Mouse (Mus musculus) right cerebral cortex, adult 2 months (tissue): ENCODE results near the gene Kctd15.
A peak's percentile ranks its signal among the peaks of the same experiment; 100 is the strongest.

ENCODE experiments used
- DNase-seq, 2 experiments: peaks; one replicate each; pipeline ENCODE4 v3.0.0; 2021 to 2022; ENCODE audit warnings: low spot score in 2 of 2

Kctd15 gene

DNA sequence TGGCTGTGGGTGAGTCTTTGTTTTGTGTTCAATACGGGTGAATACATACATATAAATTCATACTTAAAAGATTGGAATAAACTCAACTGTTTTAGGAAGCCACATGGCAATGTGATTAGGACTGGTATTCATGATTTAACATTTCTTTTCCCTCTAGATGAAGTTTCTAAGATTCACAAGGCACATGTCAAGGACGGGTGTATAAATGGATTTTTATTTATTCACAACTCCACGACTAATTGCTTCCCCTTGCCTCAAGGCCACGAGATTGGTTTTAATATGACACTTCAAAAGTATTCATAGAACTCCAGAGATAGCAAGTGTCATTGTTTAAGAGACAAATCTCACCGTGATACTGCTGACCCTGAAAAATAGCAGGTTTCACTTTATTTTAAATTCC lies at the start of gene Kctd15:
TSS of gene Kctd15 (minus strand) at position 101 of the 400 bp plus-strand sequence.
- no peak for DNase-seq

- DNase-seq, result no peak
Measured at GRCm38 (mm10) chr7:34704401-34704800, 47.9 kb upstream of the Kctd15 start.

GRCm38 (mm10) chr7:34703437-34703836 lies 46.9 kb upstream of the Kctd15 start:
- no peak for DNase-seq

GRCm38 (mm10) chr7:34702718-34703351 lies 46.3 kb upstream of the Kctd15 start:
- peak in 1 of 2 experiments; percentile 33 for DNase-seq

DNA sequence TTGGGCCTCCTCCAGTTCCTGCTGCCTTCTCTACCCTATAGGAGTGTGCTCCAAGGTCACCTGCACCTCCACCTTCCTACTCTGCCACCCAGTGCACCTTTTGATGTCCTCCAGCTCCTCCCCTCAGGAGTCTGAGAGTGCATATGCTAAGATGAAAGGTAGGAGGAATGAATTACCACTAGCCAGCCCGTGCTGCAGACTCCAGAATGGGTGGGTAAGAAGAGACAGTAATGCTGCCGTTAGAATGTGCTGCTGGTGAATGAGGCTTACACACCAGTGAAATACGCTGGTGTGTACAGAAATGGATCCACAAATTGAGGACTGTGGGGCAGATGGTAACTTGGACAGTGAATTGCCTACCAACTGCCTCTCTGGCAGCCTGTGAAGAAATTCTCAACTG lies 43.4 kb upstream of the Kctd15 start:
- DNase-seq, result no peak

DNA sequence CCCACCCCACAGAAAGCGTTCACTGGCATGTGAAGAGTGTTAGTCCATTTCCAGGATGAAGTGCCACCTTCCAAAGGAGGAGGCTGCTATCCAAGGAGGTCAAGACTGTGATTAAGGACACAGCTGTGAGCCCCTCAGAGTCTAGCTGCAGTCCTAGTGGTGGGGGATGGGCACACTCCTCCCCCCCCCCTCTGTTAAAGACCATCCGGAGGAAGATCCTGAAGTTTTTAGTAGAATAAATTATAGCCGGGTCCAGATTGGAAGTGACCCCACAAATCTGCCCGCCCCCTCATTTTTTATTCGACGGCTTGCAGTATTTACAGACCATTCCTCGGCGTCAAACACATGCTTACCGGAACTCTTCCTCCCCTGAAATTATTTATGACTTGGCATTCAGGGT lies 41.7 kb upstream of the Kctd15 start:
- DNase-seq, result no peak

DNA sequence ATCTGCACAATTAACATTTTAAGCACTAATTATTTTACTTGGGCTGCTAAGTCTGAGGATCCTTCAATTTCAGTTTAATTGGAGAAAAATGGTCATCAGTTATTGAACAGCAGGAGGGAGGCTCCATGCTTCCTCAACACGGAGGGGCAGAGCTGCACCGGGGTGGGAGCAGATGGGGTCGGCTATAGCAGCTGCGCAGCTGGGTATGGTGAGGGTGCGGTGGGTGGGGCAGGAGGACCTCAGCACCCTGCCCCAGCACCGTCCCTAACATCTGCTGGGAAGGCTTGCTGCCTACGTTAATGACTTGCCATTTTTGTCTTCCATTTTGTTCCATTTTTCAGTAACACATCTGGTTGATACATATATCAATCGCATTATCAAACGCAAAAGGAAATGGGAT lies 39.6 kb upstream of the Kctd15 start:
- no peak for DNase-seq

DNA sequence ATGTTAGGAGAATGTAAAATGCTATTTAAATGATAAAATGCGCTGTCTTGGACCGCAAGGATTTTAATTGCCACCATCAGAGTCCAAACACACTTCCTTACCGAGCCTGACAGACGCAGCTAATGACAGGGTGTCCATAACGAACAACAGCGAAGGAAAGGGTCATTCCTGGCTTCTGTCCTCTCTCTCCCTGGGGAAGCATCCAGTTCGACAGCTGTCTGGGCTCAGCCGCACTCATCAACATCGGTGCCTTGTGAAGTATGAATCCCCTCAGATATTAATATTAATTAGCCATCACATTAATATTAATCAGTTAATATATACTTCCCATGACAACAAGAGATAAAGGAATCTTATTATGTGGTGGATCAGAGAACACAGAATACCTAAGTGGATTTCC lies 38.4 kb upstream of the Kctd15 start:
- no peak for DNase-seq

DNA sequence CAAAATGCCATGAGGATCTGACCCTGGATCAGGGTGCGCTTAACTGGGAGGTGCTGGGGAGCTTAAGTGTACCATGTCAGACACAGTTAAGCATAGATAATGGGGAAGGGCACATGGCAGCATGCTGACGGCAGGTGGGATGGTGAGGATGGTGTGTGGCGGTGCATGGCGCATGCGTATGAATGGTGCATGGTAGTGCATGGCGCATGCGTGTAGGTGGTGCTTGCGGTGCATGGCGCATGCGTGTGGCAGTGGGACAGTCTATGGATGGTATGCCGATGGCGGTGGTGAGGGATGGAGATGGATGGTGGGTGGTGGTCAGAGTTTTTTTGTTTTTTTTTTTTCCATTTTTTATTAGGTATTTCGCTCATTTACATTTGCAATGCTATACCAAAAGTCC lies 37.4 kb upstream of the Kctd15 start:
- no peak for DNase-seq

DNA sequence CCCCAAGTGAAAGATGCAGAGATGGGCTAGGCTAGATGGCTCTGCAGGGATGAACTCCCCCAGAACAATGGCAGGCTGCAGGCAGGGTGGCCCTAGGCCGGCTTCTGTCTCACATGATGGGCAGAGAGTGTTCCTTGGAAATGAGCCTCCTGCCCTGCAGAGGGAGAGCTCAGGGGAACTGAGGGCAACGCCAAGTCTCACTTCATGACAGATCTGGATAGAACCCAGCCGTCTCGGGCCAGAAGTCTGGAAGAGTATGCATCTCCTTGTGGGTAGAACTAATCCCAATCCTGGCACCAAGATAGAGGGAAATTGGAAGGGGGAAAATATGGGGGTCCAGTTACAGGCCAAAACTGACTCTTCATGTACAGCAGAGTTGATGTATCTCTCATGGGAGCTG lies 36.5 kb upstream of the Kctd15 start:
- no peak for DNase-seq

- no peak for DNase-seq
Measured at GRCm38 (mm10) chr7:34690111-34690510, 33.6 kb upstream of the Kctd15 start.

DNA sequence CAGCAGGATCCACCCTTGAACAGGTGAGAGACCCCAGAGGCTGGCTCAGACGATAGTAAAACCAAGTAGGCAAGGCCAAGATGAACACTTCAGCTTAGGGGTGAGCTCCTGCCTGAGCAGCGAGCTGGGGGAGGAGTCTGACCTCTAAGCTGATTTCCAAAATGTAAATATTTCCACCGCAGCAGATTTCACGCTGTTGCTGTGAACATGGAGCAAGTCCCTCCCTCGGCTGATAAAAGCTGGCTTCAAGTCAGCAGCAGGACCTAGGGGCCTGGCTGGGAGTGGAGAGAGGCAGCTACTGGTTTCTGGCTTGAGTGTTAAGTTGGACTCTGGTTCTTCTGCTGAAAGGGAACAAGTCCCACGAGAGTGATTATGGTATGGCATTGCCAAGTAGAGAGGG lies 32.5 kb upstream of the Kctd15 start:
- no peak for DNase-seq

DNA sequence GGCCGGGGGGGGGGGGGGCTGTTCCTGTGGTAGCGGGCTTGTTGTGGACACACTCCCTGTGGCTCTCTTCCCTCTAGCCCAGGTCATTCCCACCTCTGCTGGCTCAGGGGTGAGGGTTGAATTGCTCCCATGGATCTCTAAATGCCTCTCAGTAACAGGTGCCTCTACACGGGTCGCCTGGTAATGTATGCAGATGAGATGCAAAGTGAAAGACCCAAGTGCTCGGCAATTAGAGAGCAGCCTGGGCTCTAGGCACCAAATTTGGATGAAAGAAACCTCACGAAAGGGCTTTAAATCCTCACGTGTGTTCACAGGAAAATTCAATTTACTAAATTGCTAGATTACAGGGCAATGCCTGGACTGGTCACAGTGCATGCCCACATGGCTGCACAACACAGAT lies 29.3 kb upstream of the Kctd15 start:
- no peak for DNase-seq

DNA sequence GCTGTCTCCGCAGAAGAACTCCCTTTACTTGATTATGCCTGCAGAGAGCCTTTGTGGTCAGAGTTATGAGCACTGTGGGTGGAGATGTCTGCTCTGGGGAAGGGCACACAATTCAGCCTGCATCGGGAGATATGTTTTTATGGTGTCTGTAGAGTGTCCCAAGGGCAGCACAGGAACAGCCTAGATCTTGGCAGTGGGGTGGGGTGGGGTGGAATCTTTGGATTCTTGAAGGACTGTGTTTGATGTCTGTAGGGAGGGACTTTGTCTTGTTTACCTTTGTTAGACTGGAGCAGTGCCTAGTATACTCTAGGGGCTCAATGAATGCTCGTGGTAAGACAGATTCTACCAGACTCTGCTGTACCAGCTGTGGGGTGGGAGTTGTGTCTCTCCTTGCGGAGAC lies 28.6 kb upstream of the Kctd15 start:
- DNase-seq, result no peak

- DNase-seq, result no peak
Measured at GRCm38 (mm10) chr7:34680771-34681421, 24.4 kb upstream of the Kctd15 start.

DNA sequence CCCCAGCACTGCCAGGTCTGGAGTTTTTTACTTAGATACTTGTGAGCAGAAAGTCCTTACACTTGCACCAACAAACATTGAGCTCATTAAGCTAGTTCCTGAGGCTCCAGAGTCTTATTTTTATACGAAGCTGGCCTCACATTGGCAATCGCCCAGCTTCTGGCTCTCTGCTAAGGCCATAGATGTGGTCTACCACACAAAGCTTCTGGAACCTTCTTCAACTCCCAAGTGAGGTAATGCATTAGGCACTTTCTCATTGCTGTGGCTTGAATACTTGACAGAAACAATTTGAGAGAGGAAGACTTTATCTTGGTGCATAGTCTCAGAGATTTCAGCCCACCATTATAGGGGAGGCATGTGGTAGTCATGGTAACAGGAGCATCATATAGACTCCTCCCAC lies 23.4 kb upstream of the Kctd15 start:
- DNase-seq, result no peak

- DNase-seq, result peak; percentile 86 to 87
Measured at GRCm38 (mm10) chr7:34675831-34676514, 19.4 kb upstream of the Kctd15 start.

- no peak for DNase-seq
Measured at GRCm38 (mm10) chr7:34675120-34675790, 18.7 kb upstream of the Kctd15 start.

DNA sequence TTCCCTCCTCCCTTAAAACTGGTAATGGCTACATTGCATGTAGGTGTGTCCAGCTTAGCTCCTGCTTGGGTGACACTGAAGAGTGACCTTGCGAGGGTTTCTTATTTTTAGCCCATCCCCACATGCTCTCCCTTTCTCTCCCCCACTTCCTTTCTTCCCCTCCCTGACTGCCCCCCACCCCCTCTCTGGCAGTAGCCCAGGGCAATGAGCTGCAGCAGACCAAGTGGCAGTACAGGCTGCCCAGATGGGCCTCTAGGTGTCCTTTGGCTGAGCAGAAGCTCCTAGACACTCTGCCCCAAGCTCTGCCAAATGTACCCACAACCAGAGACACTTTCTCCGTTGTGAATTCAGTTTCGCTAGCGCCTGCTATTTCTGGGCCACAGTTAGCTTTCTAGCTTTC lies 16.4 kb upstream of the Kctd15 start:
- no peak for DNase-seq

DNA sequence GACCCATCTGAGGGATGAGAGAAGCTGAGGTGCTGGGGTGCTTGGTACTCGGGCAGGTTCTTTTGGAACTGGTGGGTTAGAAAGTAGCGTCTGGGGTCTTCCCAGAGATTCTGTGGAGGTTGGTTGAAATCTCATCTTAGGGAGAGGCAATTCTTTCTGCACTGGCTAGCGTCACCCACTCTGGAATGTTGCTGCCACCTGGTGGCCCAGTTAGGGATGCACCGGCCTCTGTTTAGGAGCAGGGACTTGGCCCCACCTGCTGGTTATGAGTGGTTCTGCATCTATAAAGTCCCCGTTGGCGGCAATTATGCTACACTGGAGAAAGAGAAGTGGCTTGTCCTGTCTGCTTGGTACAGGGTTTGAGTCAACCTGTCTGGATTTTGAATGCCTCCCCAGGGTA lies 15.4 kb upstream of the Kctd15 start:
- DNase-seq, result peak; percentile 91 to 96

DNA sequence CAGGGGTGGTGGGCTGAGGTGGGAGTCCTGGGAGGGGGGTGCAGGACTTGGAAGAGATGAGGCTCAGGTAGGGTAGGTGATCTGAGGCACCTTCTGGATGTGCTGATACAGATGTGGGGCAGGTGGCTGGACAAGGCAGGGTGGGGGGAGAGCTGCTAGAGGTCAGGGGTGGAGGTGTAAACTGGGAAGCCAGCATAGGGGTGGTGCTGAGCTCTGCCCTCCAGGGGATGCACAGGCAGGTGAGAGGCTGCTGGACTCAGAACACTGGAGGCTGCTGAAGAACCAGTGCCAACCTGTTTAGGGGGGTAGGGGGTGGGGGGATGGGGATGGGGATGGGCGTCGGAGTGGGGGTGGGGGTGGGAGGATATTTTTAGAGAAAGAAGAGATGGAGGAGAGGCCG lies 14.2 kb upstream of the Kctd15 start:
- no peak for DNase-seq

DNA sequence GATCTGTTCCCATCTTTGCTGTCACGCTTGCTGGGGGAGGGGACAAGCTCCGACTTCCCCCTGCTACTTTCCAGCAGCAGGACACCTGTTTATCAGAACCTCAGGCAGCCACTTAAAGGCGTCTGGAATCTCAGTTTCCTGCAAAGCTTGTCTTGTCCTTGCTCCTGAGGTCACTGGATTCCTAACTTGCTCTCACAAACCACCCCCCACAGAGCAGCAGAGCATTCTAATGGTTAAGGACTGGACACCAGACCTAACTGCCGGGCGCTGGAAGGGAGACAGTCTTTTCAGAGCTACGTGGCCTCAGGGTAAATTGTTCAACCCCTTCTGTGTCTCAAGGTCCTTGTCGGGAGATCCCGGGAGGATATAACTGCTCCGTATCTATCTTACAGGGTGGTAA lies 12.8 kb upstream of the Kctd15 start:
- no peak for DNase-seq

GRCm38 (mm10) chr7:34667874-34668273 lies 11.3 kb upstream of the Kctd15 start:
- no peak for DNase-seq
